Mouse (Mus musculus): ENCODE data around the gene Sox5. TPM values are rescaled to one million over a fixed set of nuclear protein-coding genes. Genes with fewer than 3 reads are reported as not detected.

The Sox5 gene
- total RNA-seq, 2 experiments from 2014 or later: 46.4 to 57.5 TPM

DNA sequence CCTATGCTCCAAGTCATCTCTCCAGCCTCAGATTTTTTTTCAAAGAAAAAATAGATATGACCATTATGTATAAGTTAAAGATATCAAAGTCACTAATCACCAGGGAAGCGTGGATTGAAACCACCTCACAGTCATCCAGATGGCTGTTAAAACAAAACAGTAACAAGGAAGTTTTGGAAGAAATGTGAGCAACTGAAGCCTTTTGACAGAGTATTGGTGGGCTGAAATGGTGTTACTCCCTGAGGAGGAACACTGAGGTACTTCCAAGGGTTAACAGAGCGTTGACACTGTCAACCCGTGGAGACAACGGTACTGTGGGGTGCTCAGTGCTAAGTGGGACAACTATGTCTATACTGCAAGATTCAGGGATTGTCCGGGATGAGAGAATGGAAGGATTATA, 44.0 kb downstream of the Sox5 start:
- intact Hi-C loops (cut with DNase I): no loop called here
- no peak for DNase-seq (ENCODE audit: low spot score in 2 of 2)

DNA sequence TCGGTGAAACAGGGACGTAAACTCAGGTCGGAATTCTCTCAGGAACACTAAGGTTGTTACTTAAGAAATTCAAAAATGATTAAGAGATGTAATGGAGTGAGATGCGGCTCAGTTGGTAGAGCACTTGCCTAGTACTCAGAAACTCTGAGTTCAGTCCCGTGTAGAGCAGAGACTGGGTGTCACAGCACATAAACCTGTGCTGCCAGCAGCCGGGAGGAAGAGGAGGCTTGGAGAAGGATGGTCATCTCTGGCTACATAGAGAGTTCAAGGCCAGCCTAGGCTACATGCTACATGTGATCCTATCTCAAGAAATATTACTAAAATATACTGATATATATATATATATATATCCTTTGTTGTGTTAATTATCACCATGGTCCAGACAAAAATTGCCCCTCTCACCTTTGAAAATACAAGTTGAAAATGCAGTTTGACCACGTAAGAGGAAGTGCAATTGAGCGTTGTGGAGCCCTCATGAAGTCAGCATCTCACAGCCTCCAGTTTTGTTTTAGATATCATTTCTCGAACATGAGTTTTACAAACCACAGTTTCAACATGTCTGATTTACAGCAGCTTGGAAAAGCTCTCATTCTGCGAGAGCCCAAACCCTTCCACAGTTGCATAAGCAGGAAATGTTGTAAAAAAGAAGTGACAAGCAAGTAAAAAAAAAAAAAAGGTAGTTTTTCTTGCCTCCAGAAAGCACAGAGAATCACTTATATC, 50.4 kb downstream of the Sox5 start:
- intact Hi-C loops (cut with DNase I): no loop called here

DNA sequence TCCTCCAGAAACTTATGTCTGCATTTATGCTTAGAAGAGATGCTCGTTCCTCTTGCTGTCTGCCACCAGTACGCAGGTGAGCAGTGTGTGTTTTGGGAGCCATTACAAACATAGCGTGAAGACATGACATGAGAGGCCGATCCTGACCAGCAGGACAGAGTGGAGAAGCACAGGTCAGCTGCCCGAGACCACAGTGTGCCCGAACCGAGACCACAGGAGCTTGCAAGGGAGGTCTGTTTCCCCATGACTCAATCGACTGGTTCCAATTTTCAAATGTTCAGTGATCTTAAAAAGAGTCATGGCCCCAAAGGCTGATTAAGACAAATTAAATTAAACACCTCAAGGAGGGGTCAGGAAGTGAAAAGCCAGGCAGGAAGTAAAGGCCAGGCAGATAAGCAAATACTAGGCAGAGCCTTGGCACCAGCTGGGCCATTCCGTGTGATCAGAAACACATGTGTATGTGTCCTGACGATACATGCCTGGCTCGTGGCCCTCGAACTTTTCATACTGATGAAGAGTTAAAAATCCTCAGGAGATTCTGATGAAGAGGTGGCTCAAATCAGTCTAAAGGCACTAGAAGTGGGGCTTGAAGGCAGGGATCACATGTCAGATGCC, 58.1 kb downstream of the Sox5 start:
- no peak for DNase-seq (ENCODE audit: low spot score in 2 of 2)
- intact Hi-C loops (cut with DNase I): no loop called here

More for the DNA sequence above, 50.4 kb downstream of the Sox5 start:
- no peak for DNase-seq (ENCODE audit: low spot score in 2 of 2)

DNA sequence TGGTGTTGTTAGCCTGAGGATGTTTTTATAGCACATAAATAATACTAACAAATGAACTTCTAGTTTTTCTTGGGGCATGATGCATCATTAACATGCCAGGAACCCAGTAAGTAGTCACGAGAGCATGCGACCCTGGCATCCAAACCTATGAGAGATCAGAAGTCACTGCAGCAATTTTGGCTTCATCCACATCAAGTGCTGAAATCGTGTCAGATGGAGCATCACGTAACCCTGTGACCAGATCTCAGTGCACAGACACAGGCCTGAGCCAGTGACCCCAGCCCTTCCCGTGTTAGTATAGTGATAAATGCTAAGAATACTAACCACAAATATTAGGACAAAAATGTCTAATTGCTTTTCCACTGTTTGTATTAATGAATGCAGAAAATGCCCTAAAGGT, 58.8 kb downstream of the Sox5 start:
- intact Hi-C loops (cut with DNase I): no loop called here
- DNase-seq (ENCODE audit: low spot score in 2 of 2): no peak

DNA sequence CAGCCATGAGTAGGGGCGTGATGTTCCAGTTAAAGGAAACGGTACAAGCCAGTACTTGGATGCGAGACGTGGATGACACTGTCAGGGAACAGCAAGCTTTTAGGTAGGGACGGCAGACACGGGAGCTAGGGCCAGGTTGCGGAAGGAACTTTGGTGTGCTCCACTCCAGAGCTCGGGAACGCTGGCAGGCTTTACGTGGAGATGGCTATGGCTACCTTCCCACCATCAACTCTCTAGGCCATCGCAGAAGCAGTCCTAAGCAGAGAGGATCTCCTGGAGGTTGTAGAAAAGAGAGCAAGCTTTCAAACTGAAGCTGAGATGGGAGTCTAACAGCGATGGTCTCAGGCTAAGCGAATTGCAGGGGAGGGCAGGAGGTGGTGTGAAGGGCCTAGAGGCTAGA, 60.9 kb downstream of the Sox5 start:
- intact Hi-C loops (cut with DNase I): no loop called here
- no peak for DNase-seq (ENCODE audit: low spot score in 2 of 2)

DNA sequence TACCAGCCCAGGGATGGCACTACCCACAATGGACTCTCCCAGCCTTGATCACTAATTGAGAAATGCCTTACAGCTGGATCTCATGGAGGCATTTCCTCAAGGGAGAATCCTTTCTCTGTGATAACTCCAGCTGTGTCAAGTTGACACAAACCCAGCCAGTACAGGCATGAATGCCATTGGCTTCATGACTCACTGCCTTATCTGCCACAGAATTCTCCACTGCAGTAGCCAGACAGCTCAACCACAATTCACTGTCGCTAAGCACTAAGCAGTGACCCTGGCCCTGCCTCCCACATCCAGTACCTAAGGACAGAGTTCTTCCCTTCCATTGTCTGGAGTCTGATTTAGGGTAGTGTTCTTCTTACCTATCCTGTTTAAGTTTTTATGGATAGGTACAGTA, 65.4 kb downstream of the Sox5 start:
- intact Hi-C loops (cut with DNase I): no loop called here
- no peak for DNase-seq (ENCODE audit: low spot score in 2 of 2)

DNA sequence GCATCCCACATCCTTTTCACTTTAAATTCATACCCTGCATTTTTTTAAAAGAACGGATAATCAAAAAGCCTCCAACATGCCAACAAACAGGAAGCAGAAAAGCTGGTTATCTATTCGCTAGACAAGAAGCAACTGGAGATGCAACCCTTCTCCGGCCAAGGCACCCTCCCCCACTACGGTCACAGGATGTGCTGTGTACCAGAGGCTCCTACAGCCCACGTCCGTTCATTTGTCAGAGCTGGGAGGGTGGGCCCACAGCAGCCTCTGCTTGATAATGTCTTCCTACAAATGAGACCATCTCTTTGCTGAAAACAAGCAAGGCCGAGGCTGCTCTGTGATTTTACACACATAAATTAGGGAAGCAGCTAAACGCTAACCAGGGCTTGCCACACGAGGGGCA, 69.9 kb downstream of the Sox5 start:
- DNase-seq (ENCODE audit: low spot score in 2 of 2): no peak
- intact Hi-C loops (cut with DNase I): no loop called here

DNA sequence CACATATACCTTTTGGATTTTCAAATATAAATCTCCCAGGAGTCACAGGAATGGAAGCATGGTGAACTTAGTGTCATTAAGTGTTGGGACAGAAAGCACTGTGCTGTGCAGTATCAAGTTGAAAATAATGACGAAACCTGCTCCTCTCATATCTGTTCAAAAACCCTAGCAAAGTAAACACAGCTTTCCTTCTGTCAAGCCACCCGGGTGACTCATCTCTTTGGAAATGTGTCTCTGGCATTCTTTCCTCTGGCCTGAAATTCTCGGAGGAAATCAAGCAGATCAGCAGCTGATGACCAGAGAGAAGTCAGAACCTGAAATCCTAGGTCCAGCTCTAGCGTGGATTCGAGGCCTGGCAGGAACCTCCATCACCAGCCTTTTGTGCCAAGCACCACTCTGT, 71.0 kb downstream of the Sox5 start:
- DNase-seq (ENCODE audit: low spot score in 2 of 2): peak; percentile 11 to 28
- intact Hi-C loops (cut with DNase I): no loop called here

DNA sequence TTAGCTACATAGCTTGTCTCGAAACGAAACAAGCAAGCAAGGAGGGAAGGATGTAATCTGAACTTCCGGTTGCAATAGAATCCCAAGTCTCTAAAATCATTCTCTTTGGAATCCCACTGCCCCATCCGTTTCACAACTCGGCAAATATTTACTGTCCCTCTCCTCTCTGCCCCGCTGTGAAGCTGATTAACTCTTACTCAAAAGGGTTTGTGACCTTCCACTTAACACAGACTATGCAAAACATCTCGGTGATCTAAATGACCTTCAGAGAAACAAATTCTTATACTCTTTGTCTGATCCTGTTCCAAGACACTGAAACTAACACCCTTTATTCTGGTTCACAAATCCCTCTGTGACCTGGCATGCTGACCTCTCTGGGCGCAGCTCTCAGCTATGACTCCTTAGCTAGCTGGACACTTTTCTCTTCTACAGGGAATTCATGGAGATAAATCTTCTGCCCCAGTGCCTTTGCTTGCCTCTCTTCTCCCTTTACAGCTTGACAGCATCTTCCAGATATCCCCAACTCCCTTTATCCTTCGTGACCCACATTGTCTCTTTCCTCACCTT, 72.1 kb downstream of the Sox5 start:
- no peak for DNase-seq (ENCODE audit: low spot score in 2 of 2)
- intact Hi-C loops (cut with DNase I): no loop called here

DNA sequence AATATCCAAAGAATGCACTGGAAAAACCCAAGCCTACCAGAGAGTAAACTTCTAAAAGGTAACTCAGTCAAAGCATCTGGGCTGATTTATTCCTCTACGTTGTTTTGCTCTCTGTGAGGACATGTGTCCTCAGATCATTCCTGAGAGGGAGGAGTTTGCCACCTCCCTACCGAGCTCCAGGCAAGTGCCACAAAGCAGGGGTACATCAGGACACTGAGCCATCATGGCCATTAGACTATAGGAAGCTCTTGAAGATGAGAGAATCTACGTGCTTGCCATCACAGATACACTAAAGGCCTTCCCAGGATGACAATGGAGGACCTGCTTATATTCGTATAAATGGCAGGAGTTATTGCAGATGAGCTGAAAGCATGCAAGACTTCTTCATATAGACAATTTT, 73.4 kb downstream of the Sox5 start:
- no peak for DNase-seq (ENCODE audit: low spot score in 2 of 2)
- intact Hi-C loops (cut with DNase I): no loop called here

DNA sequence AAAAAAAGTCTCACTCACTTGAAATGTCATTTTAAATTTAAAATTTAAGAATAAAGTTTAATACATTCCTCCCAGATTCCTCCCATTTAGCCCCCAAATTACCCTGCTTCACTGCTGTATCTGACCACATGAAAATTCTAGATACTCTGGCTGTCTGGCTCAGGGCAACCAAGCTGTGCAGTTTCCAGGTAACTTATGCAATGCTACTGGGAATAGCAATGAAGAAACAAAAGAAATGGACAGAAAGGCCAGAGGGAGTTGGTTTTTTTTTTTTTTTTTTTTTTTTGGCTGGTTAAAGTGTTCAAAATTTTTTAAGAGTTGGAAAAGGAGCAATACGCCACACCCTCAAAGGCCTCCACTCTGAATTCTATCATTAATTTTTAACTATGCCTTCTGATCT, 73.8 kb downstream of the Sox5 start:
- no peak for DNase-seq (ENCODE audit: low spot score in 2 of 2)
- intact Hi-C loops (cut with DNase I): no loop called here

DNA sequence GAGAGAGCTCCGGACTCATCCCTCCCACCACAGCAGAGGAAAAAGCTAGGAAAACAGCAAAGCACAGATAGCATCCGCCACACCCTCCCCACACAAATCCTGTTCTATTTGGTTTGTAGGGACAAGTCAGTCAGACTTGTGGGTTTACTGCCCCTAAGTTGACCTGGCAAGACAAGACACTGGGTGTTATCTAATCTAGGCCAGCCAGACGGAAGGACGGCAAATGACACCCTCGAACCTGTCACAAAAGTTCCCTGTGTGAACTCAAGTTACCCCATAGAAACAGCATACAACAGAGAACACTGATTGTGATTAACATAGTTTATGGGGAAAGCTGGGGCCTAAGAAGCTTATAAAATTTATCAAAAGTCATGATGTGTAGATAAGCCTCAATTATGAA, 76.8 kb downstream of the Sox5 start:
- DNase-seq (ENCODE audit: low spot score in 2 of 2): no peak
- intact Hi-C loops (cut with DNase I): no loop called here

DNA sequence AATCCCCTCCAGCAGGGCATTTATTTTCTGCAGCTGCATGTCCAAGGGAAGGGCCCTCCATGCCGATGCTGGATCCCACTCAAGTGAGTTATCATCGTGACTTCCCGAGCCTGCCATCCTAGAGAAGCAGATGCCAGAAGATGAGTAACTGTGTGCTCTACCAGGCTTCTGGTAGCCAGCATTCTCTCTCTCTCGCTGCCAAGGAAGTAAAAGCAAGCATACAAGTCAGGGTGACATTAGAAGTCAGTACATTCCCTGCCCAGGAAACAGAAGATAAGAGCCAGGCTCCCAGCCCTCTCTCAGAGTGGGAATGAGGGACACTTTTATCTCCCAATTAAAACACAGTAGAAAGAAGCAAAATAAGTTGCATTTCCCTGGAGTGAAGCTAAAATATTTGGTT, 86.1 kb downstream of the Sox5 start:
- intact Hi-C loops (cut with DNase I): no loop called here
- DNase-seq (ENCODE audit: low spot score in 2 of 2): peak; percentile 11 to 65

DNA sequence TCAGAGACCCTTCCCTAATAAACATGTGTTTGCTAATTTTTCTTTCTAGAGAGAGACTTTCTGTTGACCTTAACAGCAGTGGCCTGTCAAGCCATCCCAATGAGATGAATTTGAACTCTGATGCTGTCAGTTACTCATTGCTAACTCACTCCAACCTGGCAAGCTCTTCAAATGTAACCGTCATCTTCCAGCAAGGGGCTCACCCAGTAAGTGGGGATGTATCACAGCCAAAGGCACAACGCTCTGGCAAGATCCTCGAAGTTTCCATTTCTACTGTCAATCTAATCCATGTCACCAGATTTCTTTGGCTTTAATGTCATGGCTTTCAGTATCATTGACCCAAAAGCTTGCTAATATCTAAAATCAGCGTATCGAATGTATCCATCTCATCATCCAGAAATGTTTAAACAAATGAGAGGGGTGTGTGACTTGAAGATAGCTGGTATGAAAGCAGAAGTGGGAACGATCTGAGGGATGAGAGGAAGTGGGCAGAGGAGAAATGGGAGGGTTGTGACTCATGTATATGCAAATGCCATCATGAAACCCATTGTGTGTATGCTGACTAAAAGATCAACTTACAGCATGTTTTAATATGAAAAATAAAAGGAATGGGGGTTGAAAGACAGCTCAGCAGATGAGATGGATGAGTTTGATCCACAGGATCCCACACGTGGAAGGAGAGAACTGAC, 88.4 kb downstream of the Sox5 start:
- intact Hi-C loops (cut with DNase I): no loop called here
- DNase-seq (ENCODE audit: low spot score in 2 of 2): peak in 1 of 2 experiments; percentile 12

DNA sequence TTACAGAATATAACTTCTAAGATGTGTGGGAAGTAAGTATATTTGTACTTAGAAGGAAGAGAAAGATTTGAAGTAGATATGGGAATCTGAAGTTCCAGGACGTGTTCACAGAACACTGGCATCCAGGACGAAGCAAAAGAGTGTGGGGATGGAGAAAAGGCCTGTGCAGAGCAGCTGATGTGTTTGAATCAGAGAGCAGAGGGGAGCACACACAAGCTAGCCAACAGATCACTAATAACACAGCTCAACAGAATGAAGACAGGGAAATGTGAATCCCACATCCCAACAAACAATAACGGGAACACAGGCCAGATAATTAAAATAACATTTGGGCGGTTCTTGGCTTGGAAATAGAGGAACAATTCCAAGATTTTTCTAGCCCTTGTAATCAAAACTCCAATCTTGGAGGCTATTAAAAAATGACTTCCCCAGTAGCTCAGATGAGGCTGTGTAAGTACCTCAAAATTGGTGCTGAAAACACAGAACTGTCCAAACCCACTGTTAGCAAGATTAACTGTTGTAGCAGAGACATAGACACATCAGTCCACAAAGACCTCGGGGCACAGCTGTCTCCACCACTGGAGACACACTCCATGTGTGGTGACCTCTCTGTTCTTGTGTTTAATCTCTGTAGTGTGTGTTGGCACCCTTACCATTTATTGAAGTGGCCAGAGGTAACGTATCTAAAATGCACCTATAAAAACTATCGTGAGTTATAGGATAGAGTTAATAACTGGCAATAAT, 90.3 kb downstream of the Sox5 start:
- DNase-seq (ENCODE audit: low spot score in 2 of 2): no peak
- intact Hi-C loops (cut with DNase I): no loop called here

DNA sequence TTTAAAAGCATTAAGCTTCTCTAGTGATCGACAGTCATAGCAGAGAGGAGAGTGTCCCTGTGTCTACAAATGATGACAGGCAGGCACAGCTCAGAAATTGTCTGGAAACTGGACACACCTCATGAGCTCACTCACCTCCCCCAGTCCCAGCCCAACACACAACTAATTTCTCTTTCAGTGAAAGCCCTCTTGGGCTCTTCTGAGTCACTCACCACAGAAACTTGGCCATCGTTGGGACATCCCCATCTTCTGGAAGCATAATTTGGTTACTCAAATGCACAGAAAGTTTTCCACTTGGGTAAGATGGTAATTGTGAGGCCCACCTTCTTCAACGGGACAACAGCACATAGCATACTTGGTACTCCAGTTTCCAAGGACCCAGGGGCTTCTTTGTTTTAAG, 92.7 kb downstream of the Sox5 start:
- intact Hi-C loops (cut with DNase I): no loop called here
- DNase-seq (ENCODE audit: low spot score in 2 of 2): no peak

DNA sequence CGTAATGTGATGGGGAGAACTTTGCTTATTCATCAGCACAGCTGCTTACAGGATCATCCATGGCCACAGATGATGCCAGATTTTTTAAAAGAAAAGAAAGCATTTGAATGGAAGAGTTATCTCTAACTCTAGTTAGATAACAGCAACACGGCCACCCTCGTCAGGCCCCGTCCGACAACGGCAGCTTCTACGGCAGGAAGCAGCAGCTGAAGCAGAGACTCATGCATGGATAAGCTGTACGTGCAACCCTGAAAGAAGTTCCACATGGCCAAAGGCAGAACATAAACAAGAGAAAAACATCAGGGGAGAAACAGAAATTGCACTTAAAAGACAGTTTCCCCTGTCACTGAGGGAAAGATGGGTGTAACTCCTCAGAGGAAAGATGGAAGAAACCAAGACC, 94.1 kb downstream of the Sox5 start:
- no peak for DNase-seq (ENCODE audit: low spot score in 2 of 2)
- intact Hi-C loops (cut with DNase I): no loop called here

DNA sequence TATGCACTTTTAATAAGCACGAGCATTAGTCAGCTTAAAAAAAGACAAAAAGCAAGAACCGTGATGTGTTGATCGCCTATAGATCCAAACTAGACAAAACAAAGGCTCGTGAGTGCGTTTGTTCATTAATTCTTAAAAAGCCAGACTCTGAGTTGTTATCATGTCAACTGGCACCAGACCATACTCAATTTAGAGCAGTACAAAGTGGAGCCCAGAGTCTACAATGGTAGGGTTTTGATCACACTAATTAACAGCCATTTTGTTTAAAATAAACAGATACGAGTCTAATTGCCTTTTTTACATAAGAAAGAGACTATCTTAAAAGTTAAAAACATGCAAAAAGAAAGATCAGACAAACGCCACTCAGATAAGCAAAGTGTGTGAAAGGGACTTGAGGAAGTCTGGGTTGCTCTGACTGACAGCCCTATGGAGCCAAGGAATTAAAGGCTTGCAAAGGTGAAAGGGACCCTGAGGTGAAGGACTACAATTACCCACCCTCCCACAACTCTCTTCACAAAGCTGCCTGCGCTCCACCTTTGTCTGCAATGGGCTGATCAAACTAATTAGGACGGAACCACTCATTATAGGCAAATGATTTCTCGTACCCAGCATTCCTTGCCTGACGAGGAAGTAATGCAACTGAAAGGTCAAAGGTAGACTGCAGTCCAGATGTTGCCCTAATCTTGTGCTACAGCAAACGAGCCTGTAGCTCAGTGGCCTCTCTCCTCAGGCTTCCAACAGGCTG, 100.6 kb downstream of the Sox5 start:
- no peak for DNase-seq (ENCODE audit: low spot score in 2 of 2)
- intact Hi-C loops (cut with DNase I): no loop called here

DNA sequence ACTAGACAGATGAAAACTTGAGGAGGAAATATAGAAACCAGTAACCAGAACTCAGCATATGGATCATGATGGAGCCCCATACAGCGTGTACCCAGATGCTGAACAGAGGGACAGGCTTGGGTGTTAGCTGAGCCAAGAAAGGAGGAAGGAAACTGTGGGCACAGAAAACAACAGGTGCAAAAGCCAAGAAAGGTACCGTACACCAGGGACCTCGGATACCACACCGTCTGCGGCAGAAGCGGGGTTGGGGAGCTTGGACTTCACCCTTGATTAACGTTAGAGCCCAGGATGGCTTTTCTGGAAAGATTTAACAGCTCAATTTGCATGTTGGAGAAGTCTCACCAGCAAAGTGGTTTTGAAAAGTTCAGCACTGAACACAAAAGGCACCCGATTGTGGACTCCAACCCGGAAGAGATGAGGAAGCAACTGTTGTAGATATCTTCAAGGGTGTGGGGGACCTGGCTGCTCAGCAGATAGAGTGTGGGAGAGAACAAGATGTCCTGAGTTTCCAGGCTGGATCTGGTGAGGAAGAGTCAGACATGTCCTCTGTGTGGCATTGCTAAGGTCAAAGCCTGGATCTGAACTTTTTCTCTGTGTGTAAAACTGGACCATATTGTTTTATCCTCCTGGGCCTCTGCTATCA, 104.2 kb downstream of the Sox5 start:
- intact Hi-C loops (cut with DNase I): no loop called here
- DNase-seq (ENCODE audit: low spot score in 2 of 2): no peak
